Mouse (Mus musculus): Measurements from ENCODE around the gene Tacr2.

DNA sequence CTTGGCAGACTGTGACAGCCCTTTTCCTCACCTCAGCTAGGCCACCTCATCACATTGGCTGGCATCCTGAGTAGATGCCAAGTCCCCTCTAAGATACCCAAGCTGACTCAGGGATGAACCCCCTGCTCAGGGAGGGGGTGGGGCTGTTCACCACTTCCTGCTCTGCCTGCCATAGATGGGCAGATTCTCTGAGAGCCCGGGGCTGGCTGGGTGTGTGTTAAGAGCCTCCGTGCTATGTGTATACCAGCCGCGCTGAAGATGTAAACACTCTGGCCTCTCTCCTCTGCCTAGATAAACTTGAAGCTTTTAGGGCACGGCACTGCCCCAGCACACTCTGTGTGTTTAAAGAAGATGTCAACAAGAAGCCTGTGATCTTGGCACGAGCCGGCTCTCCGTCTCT is 4.4 kb upstream of the Tacr2 start:
- TF ChIP-seq CTCF (IDR thresholded peaks at IDR 0.05; ENCODE audit: low read depth, low read length): no peak
- TF ChIP-seq GATA1 (IDR thresholded peaks at IDR 0.05; ENCODE audit: borderline replicate concordance, low read length): no peak
- no peak for TF ChIP-seq POLR2AphosphoS5 (IDR thresholded peaks at IDR 0.05; ENCODE audit: insufficient replicate concordance, low read depth, low read length)
